Mouse (Mus musculus): ENCODE results near the gene Soat2. TPM values are rescaled to one million over a fixed set of nuclear protein-coding genes. Genes with fewer than 3 reads are reported as not detected.

Soat2 gene
- polyA plus RNA-seq, 1 experiment from 2014 or later = 0.13 TPM

DNA sequence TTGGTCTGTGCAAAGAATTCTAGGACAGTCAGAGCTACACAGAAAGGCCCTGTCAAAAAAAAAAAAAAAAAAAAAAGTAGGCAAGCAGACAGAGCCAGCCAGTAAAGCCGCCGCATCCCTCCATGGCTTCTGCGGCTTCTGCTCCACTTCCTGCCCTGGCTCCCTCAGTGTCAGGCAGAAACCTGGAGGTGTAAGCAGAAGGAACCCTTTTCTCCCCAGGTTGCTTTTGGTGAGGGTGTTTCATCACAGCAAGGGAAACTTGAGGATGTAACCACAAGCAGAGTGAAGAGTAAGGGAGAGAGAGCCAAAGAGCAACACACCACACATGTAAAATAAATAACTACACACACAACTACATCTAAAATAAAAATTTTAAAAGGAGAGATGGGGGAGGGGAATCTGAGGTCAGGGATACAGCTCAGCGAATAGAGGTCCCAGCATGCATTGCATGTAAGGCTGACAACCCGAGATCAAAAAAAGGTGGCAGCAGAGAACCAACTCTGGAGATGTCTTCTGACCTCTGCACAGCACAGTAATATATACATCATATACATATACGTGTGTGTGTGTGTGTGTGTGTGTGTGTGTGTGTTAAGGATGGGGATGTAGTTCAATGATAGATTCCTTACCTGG is 15.3 kb downstream of the Soat2 start:
- no peaks in the 10 kb centered on the region for H3K27me3 ChIP-seq
- DNase-seq (ENCODE audit: low read depth, low spot score) (no peak), ATAC-seq (no peak)
- no peak for TF ChIP-seq CTCF (IDR thresholded peaks at IDR 0.05)
- CTCF ChIA-PET = interaction anchor here (0.9 to 3.8 kb wide), 6 partner anchors 11 to 74 kb away, joined by 3 to 15 read pairs (median 5); partner anchors contain the start of genes Igfbp6 and Soat2
- POLR2A ChIA-PET = interaction anchor here (0.7 kb wide), 1 partner anchor 1056 kb away, joined by 3 read pairs; no protein-coding TSS in a partner anchor
- in situ Hi-C loops (cut with MboI; ENCODE audit: low pct_unique_long_range_greater_than_20kb) = no loop called here

DNA sequence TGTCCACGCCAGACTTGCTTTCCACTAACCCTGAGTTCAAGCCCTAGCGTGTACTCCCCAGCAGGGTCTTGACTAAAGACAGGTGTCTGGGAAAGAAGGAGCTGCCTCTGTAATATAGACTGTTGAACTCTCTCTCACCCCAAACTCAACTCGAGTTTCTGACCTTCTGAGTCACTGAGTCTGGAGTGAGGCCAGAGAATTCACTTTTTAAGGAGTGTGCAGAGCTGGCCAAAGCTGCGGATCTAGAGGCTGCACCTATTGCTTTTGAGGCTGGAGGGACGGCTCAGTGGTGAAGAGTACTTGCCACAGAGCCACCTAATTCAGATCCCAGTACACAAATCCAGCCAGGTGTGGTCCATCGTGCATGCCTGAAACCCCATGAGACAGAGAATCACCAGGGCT is 17.3 kb downstream of the Soat2 start:
- TF ChIP-seq CTCF (IDR thresholded peaks at IDR 0.05) = no peak
- ATAC-seq (peak; percentile 87), DNase-seq (ENCODE audit: low read depth, low spot score) (peak; percentile 75)
- ChIA-PET CTCF (interaction anchor here (1.5 to 3.8 kb wide), 5 partner anchors 18 to 72 kb away, joined by 4 to 15 read pairs (median 5); partner anchors contain the start of gene Soat2), POLR2A (no interaction called here)
- in situ Hi-C loops (cut with MboI; ENCODE audit: low pct_unique_long_range_greater_than_20kb) = no loop called here
- no peaks in the 10 kb centered on the region for H3K27me3 ChIP-seq

DNA sequence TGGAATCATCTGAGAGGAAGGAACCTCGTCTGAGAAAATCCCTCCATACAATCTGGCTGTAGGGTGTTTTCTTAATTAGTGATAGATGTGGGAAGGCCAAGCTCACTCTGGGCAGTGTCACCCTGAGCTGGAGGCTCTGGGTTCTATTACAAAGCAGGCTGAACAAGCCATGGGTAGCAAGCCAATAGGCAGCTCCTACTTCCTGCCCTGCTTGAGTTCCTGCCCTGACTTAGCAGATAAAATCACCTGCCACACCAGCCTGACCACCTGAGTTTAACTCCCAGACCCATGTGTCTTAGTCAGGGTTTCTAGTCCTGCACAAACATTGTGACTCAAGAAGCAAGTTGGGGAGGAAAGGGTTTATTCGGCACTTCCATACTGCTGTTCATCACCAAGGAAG is 18.7 kb downstream of the Soat2 start:
- H3K27me3 ChIP-seq = no peaks in the 10 kb centered on the region
- CTCF ChIA-PET = interaction anchor here (1.1 kb wide), 1 partner anchor 9 kb away, joined by 4 read pairs; no protein-coding TSS in a partner anchor
- DNase-seq (ENCODE audit: low read depth, low spot score) (no peak), ATAC-seq (no peak)
- in situ Hi-C loops (cut with MboI; ENCODE audit: low pct_unique_long_range_greater_than_20kb) = no loop called here
- no peak for TF ChIP-seq CTCF (IDR thresholded peaks at IDR 0.05)
- POLR2A ChIA-PET = no interaction called here

DNA sequence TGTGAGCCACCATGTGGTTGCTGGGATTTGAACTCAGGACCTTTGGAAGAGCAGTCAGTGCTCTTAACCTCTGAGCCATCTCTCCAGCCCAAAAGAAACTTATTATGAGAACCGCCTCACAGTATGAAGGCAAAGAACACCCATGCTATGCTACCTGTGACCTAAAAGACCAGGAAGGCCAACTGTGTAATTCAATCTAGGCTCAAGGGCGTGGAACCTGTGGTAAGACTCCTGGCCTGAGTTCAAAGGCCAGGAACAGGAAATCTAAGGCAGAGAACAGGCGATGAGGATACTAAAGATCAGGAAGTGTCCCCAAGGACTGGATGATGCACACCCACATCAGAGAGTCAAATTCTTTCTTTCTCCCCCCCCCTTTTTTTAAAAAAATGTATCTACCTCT is 23.3 kb downstream of the Soat2 start:
- DNase-seq (ENCODE audit: low read depth, low spot score) (no peak), ATAC-seq (no peak)
- in situ Hi-C loops (cut with MboI; ENCODE audit: low pct_unique_long_range_greater_than_20kb) = no loop called here
- ChIA-PET CTCF (no interaction called here), POLR2A (no interaction called here)
- H3K27me3 ChIP-seq = no peaks in the 10 kb centered on the region
- no peak for TF ChIP-seq CTCF (IDR thresholded peaks at IDR 0.05)

DNA sequence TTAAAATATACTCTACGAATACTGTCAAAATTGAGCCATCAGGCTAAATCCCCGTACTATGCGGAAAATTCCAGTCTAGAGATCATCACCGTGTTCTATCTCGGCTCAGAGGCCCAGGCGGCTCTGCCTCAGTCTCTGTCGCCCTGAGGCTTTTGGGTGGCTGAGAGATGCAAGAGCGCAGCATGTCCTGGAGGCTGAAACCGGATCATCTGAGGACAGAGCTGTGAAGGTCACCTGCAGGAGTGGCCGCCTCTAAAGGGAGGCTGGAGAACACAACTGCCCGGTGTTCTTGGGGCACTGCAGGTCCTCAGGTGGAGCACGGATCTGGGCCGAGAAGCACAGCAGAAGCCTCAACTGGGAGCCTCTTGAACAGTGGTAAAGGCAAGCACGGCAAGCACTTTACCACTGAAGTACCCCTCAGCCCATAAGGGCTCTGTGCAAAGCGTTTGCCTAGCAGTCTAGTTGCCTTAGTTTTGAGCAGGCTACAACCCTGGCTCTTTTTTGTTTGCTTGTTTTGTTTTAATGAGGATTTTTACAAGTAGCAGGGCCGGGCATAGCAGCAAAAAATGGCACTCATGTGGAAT is 25.5 kb downstream of the Soat2 start:
- H3K27me3 ChIP-seq = no peaks in the 10 kb centered on the region
- no peak for TF ChIP-seq CTCF (IDR thresholded peaks at IDR 0.05)
- CTCF ChIA-PET = interaction anchor here (1.8 to 6.1 kb wide), 4 partner anchors 10 to 60 kb away, joined by 3 to 71 read pairs (median 10); no protein-coding TSS in a partner anchor
- ATAC-seq (no peak), DNase-seq (ENCODE audit: low read depth, low spot score) (no peak)
- POLR2A ChIA-PET = interaction anchor here (1.1 kb wide), 2 partner anchors 10 to 31 kb away, joined by 3 to 4 read pairs; no protein-coding TSS in a partner anchor
- in situ Hi-C loops (cut with MboI; ENCODE audit: low pct_unique_long_range_greater_than_20kb) = loop anchor here (5.0 kb wide), 1 partner anchor 46 kb away; no protein-coding TSS in a partner anchor

DNA sequence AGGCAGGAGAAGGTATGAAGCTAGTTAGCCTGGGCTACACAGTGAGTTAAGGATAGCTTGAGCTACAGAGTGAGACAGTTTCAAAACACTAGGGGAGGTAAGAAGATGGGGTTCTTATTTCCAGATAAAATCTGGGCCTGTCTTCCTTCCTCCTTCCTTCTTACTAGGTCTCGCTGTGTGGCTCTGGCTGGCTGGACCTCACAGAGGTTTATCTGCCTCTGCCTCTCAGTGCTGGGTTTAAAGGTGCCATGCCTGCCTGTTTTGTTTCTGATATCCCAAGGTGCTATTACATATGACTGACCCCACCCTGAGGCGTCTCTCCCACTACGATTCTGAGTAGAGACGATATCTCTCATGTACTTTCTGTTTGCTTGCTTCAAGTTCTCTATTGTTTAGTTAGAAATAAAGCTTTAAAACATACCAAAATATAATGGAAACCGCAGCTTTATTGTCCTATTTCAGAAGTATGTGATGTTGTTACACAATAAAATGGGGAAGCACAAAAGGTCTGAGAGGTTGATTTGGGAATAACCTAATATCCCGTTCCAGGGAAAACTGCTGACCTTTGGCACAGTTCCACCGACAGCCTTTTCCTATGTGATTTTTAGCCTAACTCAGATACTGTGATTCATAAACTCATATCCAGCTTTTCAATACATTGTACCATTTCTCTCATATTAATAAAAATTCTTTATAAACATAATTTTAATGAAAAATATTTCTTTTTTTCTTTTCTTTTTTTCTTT is 26.4 kb downstream of the Soat2 start:
- no peak for DNase-seq (ENCODE audit: low read depth, low spot score)
- ChIA-PET CTCF (interaction anchor here (1.8 to 6.1 kb wide), 4 partner anchors 11 to 59 kb away, joined by 3 to 71 read pairs (median 9); partner anchors contain the start of gene Csad), POLR2A (interaction anchor here (1.1 kb wide), 2 partner anchors 10 to 30 kb away, joined by 3 to 4 read pairs; no protein-coding TSS in a partner anchor)
- TF ChIP-seq CTCF (IDR thresholded peaks at IDR 0.05) = no peak
- H3K27me3 ChIP-seq = no peaks in the 10 kb centered on the region
- ATAC-seq = no peak
- in situ Hi-C loops (cut with MboI; ENCODE audit: low pct_unique_long_range_greater_than_20kb) = loop anchor here (5.0 kb wide), 1 partner anchor 46 kb away; no protein-coding TSS in a partner anchor

DNA sequence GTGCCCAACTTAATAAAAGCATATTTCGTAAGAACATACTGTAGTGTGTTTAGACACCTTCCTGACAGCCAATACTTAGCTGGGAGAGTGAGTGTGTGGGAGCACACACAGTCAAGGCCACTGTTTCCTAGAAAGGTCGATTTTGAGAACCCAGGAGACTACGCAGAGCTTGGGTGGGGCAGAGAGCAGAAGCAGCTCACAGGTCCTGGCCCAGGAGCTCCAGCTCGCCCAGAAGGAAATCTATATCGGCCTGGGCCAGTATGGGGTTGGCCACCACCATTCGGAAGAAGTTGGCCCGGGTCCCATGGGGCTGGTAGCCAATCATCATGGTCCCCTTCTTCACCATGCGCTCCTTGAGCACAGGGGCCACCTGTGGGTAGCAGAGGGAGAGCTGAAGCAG is 27.1 kb downstream of the Soat2 start:
- ChIA-PET POLR2A (interaction anchor here (1.2 to 1.3 kb wide), 2 partner anchors 44 to 47 kb away, joined by 3 to 5 read pairs; no protein-coding TSS in a partner anchor), CTCF (interaction anchor here (0.7 to 6.1 kb wide), 10 partner anchors 9 to 58 kb away, joined by 3 to 71 read pairs (median 4); partner anchors contain the start of gene Csad)
- H3K27me3 ChIP-seq = no peaks in the 10 kb centered on the region
- no peak for DNase-seq (ENCODE audit: low read depth, low spot score)
- TF ChIP-seq CTCF (IDR thresholded peaks at IDR 0.05) = no peak
- in situ Hi-C loops (cut with MboI; ENCODE audit: low pct_unique_long_range_greater_than_20kb) = loop anchor here (5.0 kb wide), 1 partner anchor 45 kb away; no protein-coding TSS in a partner anchor
- no peak for ATAC-seq

DNA sequence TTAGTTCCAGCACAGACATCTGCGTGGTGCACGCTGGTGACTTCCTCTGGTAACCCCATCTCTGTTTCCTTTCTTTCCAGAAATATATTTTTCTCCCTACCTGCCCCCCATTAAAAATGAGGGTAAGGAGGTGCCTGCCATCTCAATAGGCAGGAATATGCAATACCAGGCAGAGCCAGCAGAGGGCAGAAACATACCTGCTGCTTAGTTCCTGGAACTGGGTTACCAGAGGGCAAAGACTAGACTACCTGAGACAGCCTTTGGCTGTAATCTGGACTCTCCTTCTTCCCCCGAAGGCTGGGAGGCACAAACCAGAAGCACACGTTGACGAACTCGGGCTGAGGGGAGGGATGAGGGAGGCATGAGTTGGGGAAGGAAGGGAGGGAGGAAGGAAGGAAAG is 28.0 kb downstream of the Soat2 start:
- ATAC-seq = peak; percentile 44

DNA sequence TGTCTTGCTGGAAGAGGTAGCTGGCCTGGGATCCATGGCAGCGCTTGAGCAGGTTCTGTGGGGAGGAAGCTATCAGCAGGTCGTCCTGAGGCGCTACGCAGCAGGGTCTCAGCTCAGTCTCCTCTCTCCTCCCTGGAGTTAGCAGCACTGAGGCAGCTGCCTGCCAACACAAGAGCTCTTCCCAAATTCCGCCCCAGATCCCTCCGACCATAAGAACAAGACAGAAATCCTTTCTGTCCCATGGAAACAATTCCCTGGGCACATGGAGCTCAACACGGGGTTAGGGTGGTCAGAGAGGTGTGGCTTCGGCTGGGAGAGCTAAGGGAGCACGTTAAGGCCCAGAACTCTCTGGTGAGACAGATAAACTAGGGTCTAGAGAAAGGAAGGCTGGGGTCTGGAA is 28.8 kb downstream of the Soat2 start:
- CTCF ChIA-PET = interaction anchor here (1.3 to 6.1 kb wide), 2 partner anchors 44 to 71 kb away, joined by 5 to 71 read pairs; no protein-coding TSS in a partner anchor
- no peak for ATAC-seq

More for the DNA sequence above, 28.0 kb downstream of the Soat2 start:
- ChIA-PET POLR2A (interaction anchor here (1.2 to 1.3 kb wide), 2 partner anchors 43 to 46 kb away, joined by 3 to 5 read pairs; no protein-coding TSS in a partner anchor), CTCF (interaction anchor here (0.7 to 6.1 kb wide), 10 partner anchors 10 to 71 kb away, joined by 3 to 71 read pairs (median 4); partner anchors contain the start of gene Csad)
- no peak for DNase-seq (ENCODE audit: low read depth, low spot score)
- in situ Hi-C loops (cut with MboI; ENCODE audit: low pct_unique_long_range_greater_than_20kb) = loop anchor here (5.0 kb wide), 1 partner anchor 44 kb away; no protein-coding TSS in a partner anchor
- TF ChIP-seq CTCF (IDR thresholded peaks at IDR 0.05) = peak; percentile 97
- no peaks in the 10 kb centered on the region for H3K27me3 ChIP-seq

More for the DNA sequence above, 28.8 kb downstream of the Soat2 start:
- H3K27me3 ChIP-seq = no peaks in the 10 kb centered on the region
- POLR2A ChIA-PET = interaction anchor here (1.1 kb wide), 1 partner anchor 45 kb away, joined by 3 read pairs; no protein-coding TSS in a partner anchor
- in situ Hi-C loops (cut with MboI; ENCODE audit: low pct_unique_long_range_greater_than_20kb) = loop anchor here (5.0 kb wide), 1 partner anchor 43 kb away; no protein-coding TSS in a partner anchor
- DNase-seq (ENCODE audit: low read depth, low spot score) = no peak
- no peak for TF ChIP-seq CTCF (IDR thresholded peaks at IDR 0.05)
